Mouse (Mus musculus) hindbrain, postnatal 0 days (tissue): ENCODE measurements at regions not wholly inside any gene's neighbourhood (a gene's known extent, or its start where the extent isn't known, plus 50 kb on each side); places are given as distances from the start of the nearest gene placed in this dataset.

Experiments used
- ATAC-seq: fragments of 200-750 bp; cut with Nextera tagmentation; 2 replicates; pipeline ENCODE4 v1.8.0; 2017; ENCODE audit warnings: mild to moderate bottlenecking, moderate TSS enrichment, moderate library complexity
- DNase-seq: peaks from one replicate; pipeline ENCODE4 v3.0.0-alpha.2; 2015; ENCODE audit warnings: low spot score
- H3K27ac ChIP-seq: fragments of 300-500 bp; sonication (generic); 2 replicates; pipeline ENCODE4 v1.5.1; 2014; ENCODE audit warnings: mild to moderate bottlenecking
- H3K27me3 ChIP-seq: fragments of 300-500 bp; sonication (generic); 2 replicates; pipeline ENCODE4 v1.6.1; 2014; ENCODE audit warnings: low read length, mixed read lengths; ENCODE audit not compliant: insufficient read depth
- H3K36me3 ChIP-seq: fragments of 300-500 bp; sonication (generic); 2 replicates; pipeline ENCODE4 v1.6.1; 2014; ENCODE audit warnings: low read length, mixed read lengths; ENCODE audit not compliant: insufficient read depth
- H3K4me1 ChIP-seq: fragments of 300-500 bp; sonication (generic); 2 replicates; pipeline ENCODE4 v1.6.1; 2014; ENCODE audit warnings: antibody characterized with exemption, low read length, mixed read lengths; ENCODE audit not compliant: insufficient read depth
- H3K4me2 ChIP-seq: fragments of 300-500 bp; sonication (generic); 2 replicates; pipeline ENCODE4 v1.6.1; 2014; ENCODE audit warnings: low read depth, mild to moderate bottlenecking, low read length, moderate library complexity, mixed read lengths
- H3K4me3 ChIP-seq: fragments of 300-500 bp; sonication (generic); 2 replicates; pipeline ENCODE4 v1.5.1; 2014; ENCODE audit warnings: low read length
- H3K9ac ChIP-seq: fragments of 300-500 bp; sonication (generic); replicated peaks from 2 replicates; pipeline ENCODE4 v1.6.1; 2014; ENCODE audit warnings: mild to moderate bottlenecking, low read length, moderate library complexity, mixed read lengths
- H3K9me3 ChIP-seq: fragments of 300-500 bp; sonication (generic); 2 replicates; pipeline ENCODE4 v1.6.1; 2016; ENCODE audit warnings: low read length, mixed read lengths
- CTCF ChIP-seq: IDR thresholded peaks from 2 replicates; pipeline ENCODE4 v1.5.1; 2016; ENCODE audit warnings: antibody characterized with exemption, control low read depth, low read depth
- WGBS: fragments of 180-500 bp; shearing (Covaris S2); extraction: QIAGEN DNeasy Blood & Tissue Kit; methylation state at CpG from one replicate; pipeline ENCODE4 v1.1.7; 2014; 5-methylcytosine and 5-hydroxymethylcytosine counted together

DNA sequence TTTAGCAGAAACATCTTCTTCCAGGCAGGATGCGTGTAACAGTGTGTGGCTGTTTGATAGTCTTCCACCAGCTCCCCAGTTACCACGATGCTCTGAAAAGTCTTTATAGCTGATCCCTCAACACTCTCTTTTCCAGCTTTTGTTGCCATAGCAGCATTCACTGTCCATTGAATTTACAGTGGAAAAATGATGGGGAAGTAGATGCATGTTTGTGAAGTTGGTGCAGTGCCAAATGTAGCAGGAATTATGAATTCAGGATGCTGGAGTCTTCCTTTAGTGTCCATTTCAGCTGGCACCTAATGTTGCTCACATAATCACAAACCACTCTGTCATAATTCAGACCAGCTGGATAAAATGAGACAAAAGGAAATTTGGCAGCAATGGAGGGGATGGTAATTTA is 99.0 kb upstream of the Tbc1d2b start:
- no peaks in the 10 kb centered on the region for H3K27me3 ChIP-seq
- WGBS = 18% methylated on average over 2 of the region's 2 CpGs

DNA sequence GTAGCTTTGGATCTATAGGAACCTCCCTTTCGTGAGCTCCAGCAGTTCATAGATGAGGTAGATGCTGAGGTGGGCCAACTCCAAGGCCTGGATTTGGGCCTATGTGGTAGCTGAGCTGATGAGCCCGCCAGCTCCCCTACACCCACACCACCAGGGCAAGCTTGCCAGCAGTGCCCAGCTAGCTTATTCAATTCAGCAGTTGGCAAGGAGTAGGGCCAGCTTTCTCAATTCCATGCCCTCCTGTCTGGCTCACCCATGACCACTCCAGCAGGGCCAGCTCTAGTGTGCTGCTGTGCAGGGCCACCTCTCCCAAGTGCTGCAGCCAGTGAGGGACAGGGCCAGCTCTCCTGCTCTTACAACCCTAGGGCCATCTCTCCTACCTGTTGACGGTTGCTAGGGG is 97.1 kb upstream of the Tbc1d2b start:
- whole genome bisulfite sequencing = 78% methylated on average over 3 of the region's 3 CpGs
- H3K4me3 ChIP-seq = no peak overlapping the region
- no peak overlapping the region for H3K27ac ChIP-seq
- H3K9me3 ChIP-seq = no peaks in the 10 kb centered on the region
- no peak overlapping the region for H3K4me2 ChIP-seq
- peak; percentile 32 for DNase-seq
- peak; percentile 51; the same call in 1 of the 2 replicates for ATAC-seq
- H3K9ac ChIP-seq = no peak overlapping the region
- no peak for TF ChIP-seq CTCF
- no peaks in the 10 kb centered on the region for H3K36me3 ChIP-seq
- no peaks in the 10 kb centered on the region for H3K27me3 ChIP-seq
- no peaks in the 10 kb centered on the region for H3K4me1 ChIP-seq

More for the DNA sequence above, 99.0 kb upstream of the Tbc1d2b start:
- TF ChIP-seq CTCF = no peak
- Histone ChIP-seq H3K9ac (no peak overlapping the region), H3K9me3 (no peaks in the 10 kb centered on the region), H3K27ac (no peak overlapping the region; the same call in 1 of the 2 replicates), H3K4me1 (no peaks in the 10 kb centered on the region), H3K4me3 (no peak overlapping the region), H3K4me2 (no peak overlapping the region), H3K36me3 (no peaks in the 10 kb centered on the region)
- DNase-seq (peak; percentile 82), ATAC-seq (peak; percentile 84)

GRCm38 (mm10) chr9:90326531-90326930 is 55.9 kb upstream of the Tbc1d2b start:
- no peak overlapping the region for H3K27ac ChIP-seq
- no peak for TF ChIP-seq CTCF
- no peak overlapping the region for H3K4me2 ChIP-seq
- no peaks in the 10 kb centered on the region for H3K4me1 ChIP-seq
- 94% methylated on average over 4 of the region's 4 CpGs for WGBS
- H3K9ac ChIP-seq = no peak overlapping the region
- no peaks in the 10 kb centered on the region for H3K9me3 ChIP-seq
- DNase-seq = no peak
- H3K36me3 ChIP-seq = no peaks in the 10 kb centered on the region
- H3K27me3 ChIP-seq = no peaks in the 10 kb centered on the region
- no peak overlapping the region for H3K4me3 ChIP-seq
- no peak for ATAC-seq
